Mouse (Mus musculus) CH12.LX (cell line): ENCODE data around the gene Tppp. TPM values are rescaled to one million over a fixed set of nuclear protein-coding genes. Genes with fewer than 3 reads are reported as not detected.

Experiments used
- DNase-seq: peaks from one replicate; pipeline ENCODE4 v3.0.0-alpha.2; 2013; ENCODE audit errors: extremely low read depth
- H3K27ac ChIP-seq: 2 replicates; pipeline ENCODE4 v1.5.1; 2012; ENCODE audit warnings: low read depth, mild to moderate bottlenecking, control low read depth, moderate library complexity; ENCODE audit not compliant: insufficient read depth
- H3K27me3 ChIP-seq: replicated peaks from 2 replicates; pipeline ENCODE3; 2012; ENCODE audit warnings: inconsistent platforms
- H3K36me3 ChIP-seq, 2 experiments: replicated peaks in 1 of 2; 2 replicates each; pipeline versions ENCODE3 to v1.6.1; 2012; ENCODE audit warnings: inconsistent platforms in 1 of 2, low read length in 1 of 2, mild to moderate bottlenecking in 1 of 2, mixed read lengths in 1 of 2, moderate library complexity in 1 of 2; ENCODE audit not compliant: control insufficient read depth in 1 of 2, insufficient read depth in 1 of 2
- H3K4me1 ChIP-seq, 2 experiments: 2 replicates each; pipeline ENCODE4 v1.6.1; 2012; ENCODE audit warnings: inconsistent platforms in 1 of 2, moderate library complexity in 1 of 2; ENCODE audit not compliant: insufficient read depth in 2 of 2, control insufficient read depth in 1 of 2
- H3K4me2 ChIP-seq: 2 replicates; pipeline ENCODE4 v1.6.1; 2012; ENCODE audit warnings: low read depth, mild to moderate bottlenecking, control low read depth; ENCODE audit not compliant: poor library complexity, insufficient read depth, severe bottlenecking
- H3K4me3 ChIP-seq, 3 experiments: fragments of 150-350 bp in 1 of 3; sonication (generic) in 1 of 3; replicated peaks in 1 of 3; 2 replicates each; pipeline versions ENCODE3 to v1.5.1; 2011 to 2012; ENCODE audit warnings: low read depth in 2 of 3, low read length in 2 of 3, mild to moderate bottlenecking in 2 of 3, moderate library complexity in 2 of 3, control low read depth in 1 of 3, improper control_type of control experiment in 1 of 3, inconsistent platforms in 1 of 3, mixed read lengths in 1 of 3; ENCODE audit not compliant: poor library complexity in 1 of 3
- H3K79me2 ChIP-seq: replicated peaks from 2 replicates; pipeline ENCODE4 v1.6.1; 2012; ENCODE audit warnings: mild to moderate bottlenecking, moderate library complexity; ENCODE audit not compliant: control insufficient read depth, poor library complexity, insufficient read depth, severe bottlenecking; ENCODE audit errors: extremely low read depth
- H3K9ac ChIP-seq: 2 replicates; pipeline ENCODE4 v1.6.1; 2012; ENCODE audit warnings: low read depth, mild to moderate bottlenecking, control low read depth, moderate library complexity; ENCODE audit not compliant: insufficient read depth
- H3K9me3 ChIP-seq: replicated peaks from 2 replicates; pipeline ENCODE3; 2012; ENCODE audit warnings: low read length, inconsistent platforms, mixed read lengths
- BHLHE40 ChIP-seq: IDR thresholded peaks from 2 replicates; pipeline ENCODE4 v1.6.1; 2011; ENCODE audit warnings: mild to moderate bottlenecking, low read depth, low read length, improper control_type of control experiment
- CHD2 ChIP-seq: IDR thresholded peaks from 2 replicates; pipeline ENCODE4 v1.6.1; 2011; ENCODE audit warnings: low read length, improper control_type of control experiment
- CTCF ChIP-seq, 2 experiments: IDR thresholded peaks in 1 of 2; conservative IDR thresholded peaks in 1 of 2; 2 replicates each; pipeline ENCODE4 v1.5.1; 2011 to 2012; ENCODE audit warnings: low read depth in 2 of 2, low read length in 2 of 2, improper control_type of control experiment in 1 of 2, inconsistent platforms in 1 of 2, mild to moderate bottlenecking in 1 of 2, moderate library complexity in 1 of 2
- E2F4 ChIP-seq: IDR thresholded peaks from 2 replicates; pipeline ENCODE4 v1.6.1; 2011; ENCODE audit warnings: low read depth, low read length, improper control_type of control experiment; ENCODE audit not compliant: insufficient replicate concordance
- ELF1 ChIP-seq: IDR thresholded peaks from 2 replicates; pipeline ENCODE4 v1.6.1; 2014; ENCODE audit warnings: low read depth, mild to moderate bottlenecking, inconsistent platforms, low read length, improper control_type of control experiment
- EP300 ChIP-seq: IDR thresholded peaks from 2 replicates; pipeline ENCODE4 v1.6.1; 2011; ENCODE audit warnings: low read length, improper control_type of control experiment
- ETS1 ChIP-seq: conservative IDR thresholded peaks from 2 replicates; pipeline ENCODE4 v1.6.1; 2012; ENCODE audit warnings: low read depth, mild to moderate bottlenecking, inconsistent platforms, low read length, improper control_type of control experiment, moderate library complexity
- JUN ChIP-seq: IDR thresholded peaks from 2 replicates; pipeline ENCODE4 v1.6.1; 2011; ENCODE audit warnings: low read depth, mild to moderate bottlenecking, low read length, improper control_type of control experiment, moderate library complexity; ENCODE audit not compliant: insufficient read depth
- KAT2A ChIP-seq: IDR thresholded peaks from 2 replicates; pipeline ENCODE4 v1.6.1; 2012; ENCODE audit warnings: low read length, improper control_type of control experiment, inconsistent platforms; ENCODE audit not compliant: insufficient replicate concordance
- MAFK ChIP-seq: IDR thresholded peaks from 2 replicates; pipeline ENCODE4 v1.6.1; 2011; ENCODE audit warnings: low read length, improper control_type of control experiment; ENCODE audit not compliant: insufficient replicate concordance
- MXI1 ChIP-seq: IDR thresholded peaks from 2 replicates; pipeline ENCODE4 v1.6.1; 2011; ENCODE audit warnings: mild to moderate bottlenecking, low read depth, low read length, improper control_type of control experiment
- MYC ChIP-seq: IDR thresholded peaks from 2 replicates; pipeline ENCODE4 v1.6.1; 2011; ENCODE audit warnings: low read depth, mild to moderate bottlenecking, improper control_type of control experiment, low read length
- NELFE ChIP-seq: IDR thresholded peaks from 2 replicates; pipeline ENCODE4 v1.6.1; 2011; ENCODE audit warnings: low read depth, low read length, improper control_type of control experiment
- POLR2A ChIP-seq: IDR thresholded peaks from 2 replicates; pipeline ENCODE4 v1.6.1; 2011; ENCODE audit warnings: low read depth, mild to moderate bottlenecking, improper control_type of control experiment, low read length
- RCOR1 ChIP-seq: conservative IDR thresholded peaks from 2 replicates; pipeline ENCODE4 v1.6.1; 2012; ENCODE audit warnings: low read depth, mild to moderate bottlenecking, inconsistent platforms, low read length, improper control_type of control experiment
- SMC3 ChIP-seq: IDR thresholded peaks from 2 replicates; pipeline ENCODE4 v1.6.1; 2011; ENCODE audit warnings: low read depth, low read length, improper control_type of control experiment
- USF1 ChIP-seq: IDR thresholded peaks from 2 replicates; pipeline ENCODE4 v1.6.1; 2014; ENCODE audit warnings: low read depth, mild to moderate bottlenecking, inconsistent platforms, low read length, improper control_type of control experiment
- USF2 ChIP-seq: conservative IDR thresholded peaks from 2 replicates; pipeline ENCODE4 v1.6.1; 2011; ENCODE audit warnings: low read depth, low read length, improper control_type of control experiment
- ZKSCAN1 ChIP-seq: IDR thresholded peaks from 2 replicates; pipeline ENCODE4 v1.6.1; 2012; ENCODE audit warnings: low read depth, inconsistent platforms, low read length, improper control_type of control experiment, borderline replicate concordance
- ZMIZ1 ChIP-seq: IDR thresholded peaks from 2 replicates; pipeline ENCODE4 v1.6.1; 2012; ENCODE audit warnings: low read depth, mild to moderate bottlenecking, inconsistent platforms, low read length, improper control_type of control experiment
- ZNF384 ChIP-seq: IDR thresholded peaks from 2 replicates; pipeline ENCODE4 v1.6.1; 2012; ENCODE audit warnings: low read depth, low read length, improper control_type of control experiment, inconsistent platforms
- dilution Hi-C: fragments of 300-500 bp; cut with MboI; formaldehyde crosslinking; loops from 2 replicates; pipeline ENCODE4 v1.14.3; 2020; ENCODE audit warnings: low sequenced_read_pairs; ENCODE audit not compliant: extremely low pct_unique_long_range_greater_than_20kb, extremely low pct_ligation_motif_present
- in situ Hi-C: fragments of 300-500 bp; cut with MboI; formaldehyde crosslinking; loops from 3 replicates; pipeline ENCODE4 v1.14.3; 2019; ENCODE audit warnings: low sequenced_read_pairs, low pct_ligation_motif_present, low pct_unique_long_range_greater_than_20kb, mixed read lengths
- polyA plus RNA-seq: library from polyadenylated mRNA; unstranded; fragments of >175 nt; gene quantifications from 2 replicates; pipeline ENCODE4 v1.2.1, GENCODE M21; 2012; ENCODE audit warnings: low read depth; ENCODE audit not compliant: insufficient read length
- total RNA-seq, 2 experiments: library from RNA; depleted of rRNA; stranded (reverse); fragments of 300-350 nt in 1 of 2; fragments of >200 nt in 1 of 2; gene quantifications; 2 replicates each; pipeline ENCODE4 v1.2.3; 2012 to 2014

Gene Tppp
- total and polyA plus RNA-seq, 3 experiments = 0.05 to 0.08 TPM; not detected in 1

DNA sequence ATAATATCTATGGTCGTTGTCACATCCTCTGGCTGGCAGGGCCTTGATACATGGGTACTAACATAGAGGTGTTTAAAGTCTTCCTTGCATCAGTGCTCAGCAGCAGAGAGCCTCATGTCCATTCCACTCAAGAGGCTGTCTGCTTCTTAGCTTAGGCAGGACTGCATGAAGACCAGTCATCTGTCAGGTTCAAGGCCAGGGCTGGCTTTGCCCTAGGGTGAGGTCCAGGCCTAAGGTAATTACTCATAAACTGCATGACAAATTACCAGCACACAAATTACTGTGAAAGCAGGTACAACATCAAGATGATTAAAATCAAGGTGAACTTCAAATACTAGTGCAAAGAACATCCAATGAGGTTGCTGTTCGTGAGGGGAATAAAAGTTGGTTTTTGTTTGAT lies 26.6 kb downstream of the Tppp start:
- TF ChIP-seq ELF1 (no peak), CTCF (conservative IDR thresholded peaks at IDR 0.05 in 1 of 2, IDR thresholded peaks at IDR 0.05 in 1 of 2; ENCODE audit: low read depth in 2 of 2, low read length in 2 of 2) (no peak), ETS1 (no peak), JUN (no peak), ZKSCAN1 (no peak), RCOR1 (no peak), MYC (no peak), USF1 (no peak), POLR2A (no peak), BHLHE40 (no peak), MAFK (no peak), CHD2 (no peak), E2F4 (no peak), MXI1 (no peak)
- Histone ChIP-seq H3K4me1 (no peaks in the 10 kb centered on the region), H3K79me2 (no peaks in the 10 kb centered on the region), H3K36me3 (peaks cover 7 to 41% of the 10 kb centered on the region in 2 experiments), H3K4me3 (no peak overlapping the region), H3K9me3 (no peaks in the 10 kb centered on the region), H3K9ac (no peak overlapping the region), H3K27ac (no peak overlapping the region), H3K27me3 (no peaks in the 10 kb centered on the region), H3K4me2 (no peak overlapping the region)
- no peak for DNase-seq
- in situ Hi-C loops (no loop called here), dilution Hi-C loops (no loop called here)

DNA sequence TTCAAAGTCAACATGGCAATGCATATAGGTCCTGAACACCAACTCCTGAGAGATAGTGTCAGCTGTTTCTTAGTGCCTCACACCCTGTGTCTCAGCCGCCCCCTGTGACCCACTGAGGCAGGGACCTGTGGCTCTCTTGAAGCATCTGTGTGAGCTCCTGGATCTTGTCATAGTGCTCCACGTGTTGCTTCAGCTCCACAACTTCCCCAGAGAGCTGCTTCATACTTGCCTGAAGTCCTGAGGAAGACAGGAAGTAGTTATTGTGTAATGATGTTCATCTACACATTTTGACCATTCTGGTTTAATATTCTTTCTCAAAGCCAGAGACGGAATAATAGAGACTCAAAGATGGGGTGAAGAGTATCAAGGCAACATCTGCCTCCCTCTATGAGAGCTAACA lies 30.7 kb downstream of the Tppp start:
- Histone ChIP-seq H3K9me3 (no peaks in the 10 kb centered on the region), H3K36me3 (peaks cover 10 to 66% of the 10 kb centered on the region in 2 experiments), H3K27me3 (no peaks in the 10 kb centered on the region), H3K79me2 (no peaks in the 10 kb centered on the region), H3K4me3 (no peak overlapping the region), H3K27ac (no peak overlapping the region), H3K9ac (no peak overlapping the region), H3K4me1 (no peaks in the 10 kb centered on the region), H3K4me2 (no peak overlapping the region)
- TF ChIP-seq JUN (no peak), EP300 (no peak), USF2 (no peak), MXI1 (no peak), ZMIZ1 (no peak), KAT2A (no peak), MAFK (no peak), RCOR1 (no peak), ETS1 (no peak), SMC3 (no peak), ZNF384 (no peak), POLR2A (no peak), BHLHE40 (no peak), NELFE (no peak), ZKSCAN1 (no peak)
- in situ Hi-C loops (no loop called here), dilution Hi-C loops (no loop called here)
- DNase-seq = no peak
